Comparison of ENCODE assay signal across 17 mouse cellular contexts in the genomic region with DNA sequence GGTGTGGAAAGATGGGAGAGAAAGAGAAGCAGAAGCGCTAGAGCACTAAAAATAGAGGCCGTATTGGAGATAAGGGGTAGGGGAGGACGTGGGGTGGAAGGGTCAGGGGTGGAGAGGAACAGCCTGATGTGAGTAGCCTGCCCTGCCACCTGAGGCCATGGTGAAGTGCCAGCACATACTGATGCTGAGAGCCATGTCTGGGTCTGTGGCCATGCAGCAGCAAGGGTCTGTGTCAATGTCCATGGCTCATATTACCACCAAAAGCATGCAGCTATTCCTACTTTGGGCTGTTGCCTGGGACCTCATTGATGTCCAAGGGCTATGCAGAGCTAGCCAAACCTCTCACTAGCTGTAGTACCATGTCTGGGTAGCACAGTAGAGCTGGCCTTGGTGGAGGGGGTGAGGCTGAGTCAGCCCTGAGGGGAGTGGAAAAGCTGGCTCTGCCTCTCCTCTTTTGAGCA. TPM values are rescaled to one million over a fixed set of nuclear protein-coding genes. Genes with fewer than 3 reads are reported as not detected.
A peak's percentile ranks its signal among the peaks of the same experiment; 100 is the strongest.
DNase-seq lines count a peak whose midpoint lies in the region; ATAC-seq and TF ChIP-seq lines count a peak whose summit lies in the region.
"Had no signal": no experiment of that assay in that cellular context is flagged by ENCODE, and none has a peak within 500 bp of the region (broad histone marks: within the 10 kb centered on the region; RNA-seq: fewer than 3 reads in every experiment).

No protein-coding gene starts in this region.

- no peak overlapping the region for H3K27ac ChIP-seq in embryonic facial prominence, embryonic 11.5 days (replicated peaks; ENCODE audit: low read depth, low read length)
- no peak overlapping the region for H3K27ac ChIP-seq in embryonic facial prominence, embryonic 10.5 days (replicated peaks)
- H3K27ac ChIP-seq in gastrocnemius, adult 2 months, result peak overlapping the region; percentile 67
- H3K27ac ChIP-seq in heart, embryonic 11.5 days (ENCODE audit: low read depth, low read length), result peak overlapping the region; percentile 76
- H3K27ac ChIP-seq in macrophage, result peak overlapping the region; percentile 79; the same call in 1 of the 2 replicates
- H3K27ac ChIP-seq in midbrain, embryonic 15.5 days, result no peak overlapping the region
- H3K27ac ChIP-seq: embryonic facial prominence, embryonic 15.5 days; kidney, postnatal 0 days; limb, embryonic 12.5 days had no signal

- no peaks in the 10 kb centered on the region for H3K27me3 ChIP-seq in embryonic facial prominence, embryonic 11.5 days (ENCODE audit: control insufficient read depth, insufficient read depth, low read length)
- no peaks in the 10 kb centered on the region for H3K27me3 ChIP-seq in embryonic facial prominence, embryonic 10.5 days (replicated peaks; ENCODE audit: low read depth, poor library complexity, severe bottlenecking)
- no peaks in the 10 kb centered on the region for H3K27me3 ChIP-seq in heart, embryonic 11.5 days (ENCODE audit: control insufficient read depth, insufficient read depth, low read length)
- H3K27me3 ChIP-seq in midbrain, embryonic 15.5 days (replicated peaks), result no peaks in the 10 kb centered on the region
- H3K27me3 ChIP-seq: embryonic facial prominence, embryonic 15.5 days; limb, embryonic 12.5 days had no signal

- TF ChIP-seq CTCF in gastrocnemius, adult 2 months (IDR thresholded peaks at IDR 0.05), result no peak

- H3K4me2 ChIP-seq in embryonic facial prominence, embryonic 11.5 days (ENCODE audit: low read depth, low read length), result no peak overlapping the region
- no peak overlapping the region for H3K4me2 ChIP-seq in heart, embryonic 11.5 days
- no peak overlapping the region for H3K4me2 ChIP-seq in midbrain, embryonic 15.5 days
- H3K4me2 ChIP-seq: embryonic facial prominence, embryonic 15.5 days; limb, embryonic 12.5 days had no signal

- H3K9me3 ChIP-seq in embryonic facial prominence, embryonic 11.5 days (replicated peaks; ENCODE audit: control insufficient read depth, low read length), result no peaks in the 10 kb centered on the region
- no peaks in the 10 kb centered on the region for H3K9me3 ChIP-seq in embryonic facial prominence, embryonic 10.5 days
- no peaks in the 10 kb centered on the region for H3K9me3 ChIP-seq in heart, embryonic 11.5 days (replicated peaks; ENCODE audit: control insufficient read depth, low read length)
- H3K9me3 ChIP-seq in midbrain, embryonic 15.5 days, result no peaks in the 10 kb centered on the region
- H3K9me3 ChIP-seq: embryonic facial prominence, embryonic 15.5 days; limb, embryonic 12.5 days had no signal

- DNase-seq in embryonic facial prominence, embryonic 11.5 days (ENCODE audit: low spot score), result no peak
- no peak for DNase-seq in embryonic facial prominence, embryonic 10.5 days (ENCODE audit: low spot score)
- peak; percentile 51 for DNase-seq in gastrocnemius, adult 2 months
- no peak for DNase-seq in cerebellum, adult 11-12 months
- no peak for DNase-seq in thymus, adult 18-20 months
- DNase-seq: cerebellum, adult 8-10 months; layer of hippocampus, postnatal 36 days; liver, postnatal 0 days; right cerebral cortex, postnatal 4 days had no signal

- WGBS in embryonic facial prominence, embryonic 11.5 days, result 89% methylated on average over 3 of the region's 3 CpGs
- WGBS in embryonic facial prominence, embryonic 10.5 days, result 85% methylated on average over 3 of the region's 3 CpGs
- 31% methylated on average over 3 of the region's 3 CpGs for WGBS in heart, embryonic 11.5 days (ENCODE audit: insufficient replicate concordance)
- 56% methylated on average over 3 of the region's 3 CpGs for WGBS in macrophage (ENCODE audit: missing documents)
- WGBS in midbrain, embryonic 15.5 days, result 89% methylated on average over 3 of the region's 3 CpGs

- no peaks in the 10 kb centered on the region for H3K4me1 ChIP-seq in embryonic facial prominence, embryonic 11.5 days (ENCODE audit: control insufficient read depth, insufficient read depth, low read length)
- no peaks in the 10 kb centered on the region for H3K4me1 ChIP-seq in embryonic facial prominence, embryonic 10.5 days
- H3K4me1 ChIP-seq in heart, embryonic 11.5 days (ENCODE audit: control insufficient read depth, insufficient read depth, low read length), result peaks cover 25% of the 10 kb centered on the region
- no peaks in the 10 kb centered on the region for H3K4me1 ChIP-seq in midbrain, embryonic 15.5 days
- H3K4me1 ChIP-seq: limb, embryonic 12.5 days had no signal

- no peak for ATAC-seq in embryonic facial prominence, embryonic 11.5 days (replicated peaks; ENCODE audit: insufficient number of reproducible peaks, low FRiP score, low TSS enrichment, low read depth)
- ATAC-seq in heart, embryonic 11.5 days (replicated peaks; ENCODE audit: insufficient number of reproducible peaks, low FRiP score, low TSS enrichment), result no peak
- ATAC-seq in midbrain, embryonic 15.5 days (replicated peaks), result no peak
- ATAC-seq: forebrain, embryonic 16.5 days; liver, postnatal 0 days had no signal

- intact Hi-C loops in gastrocnemius, adult 2 months (cut with DNase I), result loop anchor here (5.0 to 10.0 kb wide), 2 partner anchors 38 to 64 kb away; partner anchors contain the start of genes Cbl and Mcam

- 0 out of 2 replicates have a peak overlapping the region, but pooled peaks have one; percentile 4 for H3K9ac ChIP-seq in embryonic facial prominence, embryonic 11.5 days (replicated peaks; ENCODE audit: low read length)
- peak overlapping the region; percentile 7; the same call in 1 of the 2 replicates for H3K9ac ChIP-seq in heart, embryonic 11.5 days (ENCODE audit: low read depth, low read length)
- no peak overlapping the region for H3K9ac ChIP-seq in midbrain, embryonic 15.5 days
- H3K9ac ChIP-seq: embryonic facial prominence, embryonic 15.5 days; limb, embryonic 12.5 days; liver, postnatal 0 days had no signal

- peaks cover 98% of the 10 kb centered on the region for H3K79me2 ChIP-seq in macrophage (ENCODE audit: inconsistent target)

- H3K36me3 ChIP-seq in embryonic facial prominence, embryonic 11.5 days (replicated peaks; ENCODE audit: control insufficient read depth, insufficient read depth, low read depth, low read length), result peaks cover 2% of the 10 kb centered on the region
- H3K36me3 ChIP-seq in embryonic facial prominence, embryonic 10.5 days (replicated peaks), result peaks cover 76% of the 10 kb centered on the region
- peaks cover 7% of the 10 kb centered on the region for H3K36me3 ChIP-seq in heart, embryonic 11.5 days (ENCODE audit: control insufficient read depth, insufficient read depth, low read length)
- peaks cover 42% of the 10 kb centered on the region for H3K36me3 ChIP-seq in macrophage (ENCODE audit: inconsistent target)
- H3K36me3 ChIP-seq in midbrain, embryonic 15.5 days (replicated peaks), result peaks cover 4% of the 10 kb centered on the region

- H3K4me3 ChIP-seq in embryonic facial prominence, embryonic 11.5 days (ENCODE audit: low read depth, low read length), result no peak overlapping the region
- no peak overlapping the region for H3K4me3 ChIP-seq in embryonic facial prominence, embryonic 10.5 days
- H3K4me3 ChIP-seq in gastrocnemius, adult 2 months, result no peak overlapping the region
- H3K4me3 ChIP-seq in heart, embryonic 11.5 days (ENCODE audit: low read depth, low read length), result no peak overlapping the region
- no peak overlapping the region for H3K4me3 ChIP-seq in macrophage (ENCODE audit: inconsistent target)
- H3K4me3 ChIP-seq in midbrain, embryonic 15.5 days, result no peak overlapping the region
- H3K4me3 ChIP-seq: embryonic facial prominence, embryonic 15.5 days; limb, embryonic 12.5 days had no signal

RNA-seq across cellular contexts. Expression of gene Mcam, which starts 36.5 kb away (rescaled TPM):
- 18.3 and 20.1 TPM in 2 replicates for polyA plus RNA-seq in embryonic facial prominence, embryonic 11.5 days (2014; fragmentation: Nextera tagmentation; extraction: Ambion mirVana)
- polyA plus RNA-seq in embryonic facial prominence, embryonic 10.5 days (2016; fragmentation: Nextera tagmentation; extraction: Ambion mirVana), result 11.2 and 12.3 TPM in 2 replicates
- 10 to 100 TPM; 17.5 to 24.4 TPM for total RNA-seq in gastrocnemius, adult 2 months (2021)
- 86.2 and 105 TPM in 2 replicates for polyA plus RNA-seq in heart, embryonic 11.5 days (2014; fragmentation: Nextera tagmentation; extraction: Ambion mirVana)
- 1 to 10 TPM in 1 of 26 experiments, under 1 TPM in 3, not detected in 22; 0.26 to 2.0 (median 0.42) TPM for total RNA-seq in macrophage (2018; cell fraction: chromatin; rRNA removed)
- total RNA-seq in macrophage (2018; cell fraction: cytosol; rRNA removed), result under 1 TPM in 14 of 26 experiments, not detected in 12; 0.04 to 0.23 (median 0.13) TPM
- under 1 TPM in 2 of 26 experiments, not detected in 24; 0.25 to 0.26 TPM for total RNA-seq in macrophage (2018; cell fraction: nucleus; rRNA removed)
- polyA plus RNA-seq in macrophage (2018), result 0.11 to 0.30 TPM in 2 of 3 replicates, not detected in the other
- 11.7 and 11.9 TPM in 2 replicates for polyA plus RNA-seq in midbrain, embryonic 15.5 days (2015; fragmentation: Nextera tagmentation; extraction: Ambion mirVana)

RNA-seq across cellular contexts. Expression of gene Rnf26, which starts 57.4 kb away (rescaled TPM):
- polyA plus RNA-seq in embryonic facial prominence, embryonic 11.5 days (2014; fragmentation: Nextera tagmentation; extraction: Ambion mirVana), result 59.5 and 65.9 TPM in 2 replicates
- 80.1 and 80.9 TPM in 2 replicates for polyA plus RNA-seq in embryonic facial prominence, embryonic 10.5 days (2016; fragmentation: Nextera tagmentation; extraction: Ambion mirVana)
- total RNA-seq in gastrocnemius, adult 2 months (2021), result 1 to 10 TPM; 3.0 to 3.1 TPM
- polyA plus RNA-seq in heart, embryonic 11.5 days (2014; fragmentation: Nextera tagmentation; extraction: Ambion mirVana), result 35.2 and 38.2 TPM in 2 replicates
- 10 to 100 TPM in 3 of 26 experiments, 1 to 10 TPM in 23; 1.3 to 18.0 (median 5.5) TPM for total RNA-seq in macrophage (2018; cell fraction: chromatin; rRNA removed)
- 10 to 100 TPM; 12.9 to 29.2 (median 20.3) TPM for total RNA-seq in macrophage (2018; cell fraction: cytosol; rRNA removed)
- total RNA-seq in macrophage (2018; cell fraction: nucleus; rRNA removed), result 10 to 100 TPM in 22 of 26 experiments, 1 to 10 TPM in 4; 6.6 to 28.0 (median 14.0) TPM
- 13.3 to 20.0 TPM (median 18.3 TPM) in 3 replicates for polyA plus RNA-seq in macrophage (2018)
- 29.2 and 32.4 TPM in 2 replicates for polyA plus RNA-seq in midbrain, embryonic 15.5 days (2015; fragmentation: Nextera tagmentation; extraction: Ambion mirVana)

RNA-seq across cellular contexts. Expression of gene Gm49380, which starts 57.4 kb away (rescaled TPM):
- 0.08 TPM in 1 of 2 replicates, not detected in the other for polyA plus RNA-seq in embryonic facial prominence, embryonic 11.5 days (2014; fragmentation: Nextera tagmentation; extraction: Ambion mirVana)
- polyA plus RNA-seq in embryonic facial prominence, embryonic 10.5 days (2016; fragmentation: Nextera tagmentation; extraction: Ambion mirVana), result 0.31 and 0.49 TPM in 2 replicates
- 1 to 10 TPM in 1 of 2 experiments, under 1 TPM in 1; 0.71 to 1.4 TPM for total RNA-seq in gastrocnemius, adult 2 months (2021)
- polyA plus RNA-seq in heart, embryonic 11.5 days (2014; fragmentation: Nextera tagmentation; extraction: Ambion mirVana), result 0.28 TPM in 1 of 2 replicates, not detected in the other
- total RNA-seq in macrophage (2018; cell fraction: chromatin; rRNA removed), result under 1 TPM in 9 of 26 experiments, not detected in 17; 0.31 to 0.88 (median 0.60) TPM
- under 1 TPM in 2 of 26 experiments, not detected in 24; 0.03 to 0.10 TPM for total RNA-seq in macrophage (2018; cell fraction: cytosol; rRNA removed)
- 1 to 10 TPM in 1 of 26 experiments, under 1 TPM in 5, not detected in 20; 0.20 to 1.1 (median 0.42) TPM for total RNA-seq in macrophage (2018; cell fraction: nucleus; rRNA removed)
- polyA plus RNA-seq in macrophage (2018), result 0.06 TPM in 1 of 3 replicates, not detected in the others
- 0.13 and 0.25 TPM in 2 replicates for polyA plus RNA-seq in midbrain, embryonic 15.5 days (2015; fragmentation: Nextera tagmentation; extraction: Ambion mirVana)
- total RNA-seq: megakaryocyte-erythroid progenitor cell, adult 5-6 weeks had no signal
- polyA plus RNA-seq: kidney, postnatal 0 days; liver, postnatal 0 days had no signal

Comparison
In these comparisons a context has a peak if more than half of its experiments do, and no peak if none do; other contexts are left out.
1. H3K27ac ChIP-seq: peak in gastrocnemius, adult 2 months (single experiment), heart, embryonic 11.5 days (single experiment) and macrophage (single experiment); none in embryonic facial prominence, embryonic 11.5 days (single experiment), embryonic facial prominence, embryonic 10.5 days (single experiment) and midbrain, embryonic 15.5 days (single experiment).